Mouse (Mus musculus): ENCODE results near the gene Naa20.

GRCm38 (mm10) chr2:145890571-145890970 lies 11.3 kb upstream of the Naa20 start:
- no peak for TF ChIP-seq CTCF (IDR thresholded peaks at IDR 0.05; ENCODE audit: low read depth, low read length)
- TF ChIP-seq POLR2A (IDR thresholded peaks at IDR 0.05; ENCODE audit: borderline replicate concordance, low read depth, low read length) = no peak
